Mouse (Mus musculus) embryo, embryonic 10.5 days (tissue): ENCODE data around the gene Anks1b.

Source experiments
- DNase-seq: peaks from one replicate; pipeline ENCODE4 v3.0.0-alpha.2; 2015; ENCODE audit warnings: low spot score

Gene Anks1b

GRCm38 (mm10) chr10:89974361-89974760 is 101.1 kb downstream of the Anks1b start:
- DNase-seq: no peak

GRCm38 (mm10) chr10:89975431-89975841 is 102.1 kb downstream of the Anks1b start:
- peak; percentile 10 for DNase-seq

GRCm38 (mm10) chr10:89976577-89976976 is 103.3 kb downstream of the Anks1b start:
- no peak for DNase-seq

- DNase-seq: no peak
These were observed 120.9 kb downstream of the Anks1b start for GRCm38 (mm10) chr10:89994171-89994570.

GRCm38 (mm10) chr10:89995621-89996428 is 122.5 kb downstream of the Anks1b start:
- DNase-seq: no peak

GRCm38 (mm10) chr10:90003980-90004729 is 130.8 kb downstream of the Anks1b start:
- DNase-seq: no peak

- DNase-seq: no peak
These were observed 131.6 kb downstream of the Anks1b start for GRCm38 (mm10) chr10:90004882-90005281.

GRCm38 (mm10) chr10:90033037-90033436 is 159.7 kb downstream of the Anks1b start:
- peak; percentile 15 for DNase-seq

GRCm38 (mm10) chr10:90043287-90043686 is 170.0 kb downstream of the Anks1b start:
- DNase-seq: peak; percentile 25

- DNase-seq: no peak
These were observed 170.5 kb downstream of the Anks1b start for GRCm38 (mm10) chr10:90043773-90044172.

GRCm38 (mm10) chr10:90044229-90044628 is 170.9 kb downstream of the Anks1b start:
- DNase-seq: no peak

GRCm38 (mm10) chr10:90068651-90069050 is 195.3 kb downstream of the Anks1b start:
- no peak for DNase-seq

- no peak for DNase-seq
These were observed 204.6 kb downstream of the Anks1b start for GRCm38 (mm10) chr10:90077930-90078329.

- DNase-seq: no peak
These were observed 207.8 kb downstream of the Anks1b start for GRCm38 (mm10) chr10:90081151-90081550.

GRCm38 (mm10) chr10:90081630-90082029 is 208.3 kb downstream of the Anks1b start:
- DNase-seq: peak; percentile 67

GRCm38 (mm10) chr10:90093877-90094276 is 220.6 kb downstream of the Anks1b start:
- no peak for DNase-seq

- DNase-seq: no peak
These were observed 239.4 kb downstream of the Anks1b start for GRCm38 (mm10) chr10:90112662-90113061.

- no peak for DNase-seq
These were observed 243.6 kb downstream of the Anks1b start for GRCm38 (mm10) chr10:90116867-90117266.

- DNase-seq: no peak
These were observed 244.5 kb downstream of the Anks1b start for GRCm38 (mm10) chr10:90117836-90118235.

GRCm38 (mm10) chr10:90137538-90137937 is 264.2 kb downstream of the Anks1b start:
- DNase-seq: no peak

- no peak for DNase-seq
These were observed 267.6 kb downstream of the Anks1b start for GRCm38 (mm10) chr10:90140947-90141346.

- no peak for DNase-seq
These were observed 271.1 kb downstream of the Anks1b start for GRCm38 (mm10) chr10:90144444-90144843.

- no peak for DNase-seq
These were observed 278.2 kb downstream of the Anks1b start for GRCm38 (mm10) chr10:90151510-90151909.
